Mouse (Mus musculus) kidney, adult 2 months (tissue): ENCODE data around the gene Grk6. TPM values are rescaled to one million over a fixed set of nuclear protein-coding genes. Genes with fewer than 3 reads are reported as not detected.
A peak's percentile ranks its signal among the peaks of the same experiment; 100 is the strongest.

ENCODE experiments used
- DNase-seq: peaks from one replicate; pipeline ENCODE4 v3.0.0; 2021
- H3K27ac ChIP-seq: fragments of 200-500 bp; 2 replicates; pipeline ENCODE4 v1.5.1; 2012; ENCODE audit warnings: low read depth, low read length, control low read depth, inconsistent platforms; ENCODE audit not compliant: insufficient read depth
- H3K27me3 ChIP-seq: fragments of 200-500 bp; replicated peaks from 2 replicates; pipeline ENCODE4 v1.6.1; 2012; ENCODE audit warnings: mild to moderate bottlenecking, moderate library complexity, low read length, inconsistent platforms; ENCODE audit not compliant: control insufficient read depth, insufficient read depth
- H3K36me3 ChIP-seq: fragments of 200-500 bp; 2 replicates; pipeline ENCODE4 v1.6.1; 2012; ENCODE audit warnings: mild to moderate bottlenecking, moderate library complexity, low read length, inconsistent platforms; ENCODE audit not compliant: control insufficient read depth, insufficient read depth
- H3K4me1 ChIP-seq: fragments of 200-500 bp; 2 replicates; pipeline ENCODE4 v1.6.1; 2011; ENCODE audit warnings: low read length; ENCODE audit not compliant: control insufficient read depth, insufficient read depth
- H3K4me3 ChIP-seq: fragments of 200-500 bp; 2 replicates; pipeline ENCODE4 v1.5.1; 2011; ENCODE audit warnings: mild to moderate bottlenecking, low read depth, low read length, control low read depth; ENCODE audit not compliant: insufficient read depth
- CTCF ChIP-seq: fragments of 200-500 bp; conservative IDR thresholded peaks from 2 replicates; pipeline ENCODE4 v1.5.1; 2011; ENCODE audit warnings: low read depth, mild to moderate bottlenecking, control low read depth, low read length, moderate library complexity, mixed read lengths; ENCODE audit not compliant: insufficient read depth, insufficient read length
- POLR2A ChIP-seq: fragments of 200-500 bp; IDR thresholded peaks from one replicate; pipeline ENCODE4 v1.6.1; 2011; ENCODE audit warnings: low read depth, low read length, control low read depth
- WGBS: fragments of 180-500 bp; shearing (Covaris S2); methylation state at CpG from one replicate; pipeline ENCODE4 v1.1.7; 2018; 5-methylcytosine and 5-hydroxymethylcytosine counted together
- polyA plus RNA-seq: library from polyadenylated mRNA; depleted of rRNA; stranded (reverse); fragments of >200 nt; gene quantifications from 2 replicates; pipeline ENCODE4 v1.2.3, GENCODE M21; 2012

Grk6 gene
- polyA plus RNA-seq, 1 experiment, result 27.4 TPM

- 59% methylated on average over 12 of the region's 12 CpGs for WGBS
Measured at GRCm38 (mm10) chr13:55413333-55413732, 31.5 kb upstream of the Grk6 start.

DNA sequence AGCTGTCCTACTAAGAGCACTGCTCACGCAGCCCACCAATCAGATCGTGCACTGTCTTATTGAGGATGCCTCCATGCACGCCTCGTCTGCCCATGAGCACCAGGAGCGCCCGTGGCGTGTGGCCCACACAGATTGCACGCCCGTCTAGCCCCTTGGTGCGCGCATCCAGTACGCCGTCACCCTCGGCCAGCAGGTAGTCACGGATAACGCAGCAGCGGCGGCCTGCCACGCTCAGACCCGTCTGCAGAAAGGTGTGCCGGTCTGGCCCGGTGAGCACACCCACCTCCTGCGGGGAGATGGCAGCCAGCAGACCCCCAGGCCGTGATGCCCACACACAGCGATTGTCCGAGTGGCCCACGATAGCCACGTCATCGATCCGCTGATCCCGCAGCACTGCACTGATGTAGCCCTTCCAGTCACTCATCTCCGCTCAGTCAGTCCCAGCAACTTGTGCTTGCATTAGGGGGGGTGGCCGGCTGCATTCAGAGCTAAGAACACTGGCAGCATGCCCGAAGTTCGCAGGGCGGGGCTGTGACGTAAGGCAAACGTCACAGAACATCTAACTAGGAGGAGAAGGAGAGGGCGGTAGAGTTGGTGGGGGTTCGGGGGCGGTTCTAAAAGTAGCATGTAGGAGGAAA lies 30.0 kb upstream of the Grk6 start, which contains the start of gene Pfn3:
Gene Pfn3, minus strand, starts transcription at position 490 of the 638 bp plus-strand sequence.
- no peaks in the 10 kb centered on the region for H3K27me3 ChIP-seq
- no peak within 1 kb of the TSS for H3K27ac ChIP-seq
- TF ChIP-seq CTCF (no peak; the same call in 1 of the 2 replicates), POLR2A (peak; percentile 90)
- peak; percentile 93 for DNase-seq
- no peak within 1 kb of the TSS for H3K4me3 ChIP-seq
- 19% methylated on average over 41 of the region's 41 CpGs for whole genome bisulfite sequencing
- H3K4me1 ChIP-seq, result no peaks in the 10 kb centered on the region
- H3K36me3 ChIP-seq, result no peaks in the 10 kb centered on the region; the same call in 1 of the 2 replicates

More at GRCm38 (mm10) chr13:55413333-55413732, 31.5 kb upstream of the Grk6 start:
- no peaks in the 10 kb centered on the region for H3K4me1 ChIP-seq
- TF ChIP-seq POLR2A, result peak; percentile 15
- no peak for TF ChIP-seq CTCF
- no peaks in the 10 kb centered on the region; the same call in 1 of the 2 replicates for H3K36me3 ChIP-seq
- no peak overlapping the region for H3K4me3 ChIP-seq
- no peak overlapping the region for H3K27ac ChIP-seq
- H3K27me3 ChIP-seq, result no peaks in the 10 kb centered on the region
- DNase-seq, result peak; percentile 21

- TF ChIP-seq POLR2A, result no peak
- peak; percentile 80 for TF ChIP-seq CTCF
- Histone ChIP-seq H3K27me3 (no peaks in the 10 kb centered on the region), H3K4me3 (no peak overlapping the region), H3K27ac (no peak overlapping the region), H3K4me1 (no peaks in the 10 kb centered on the region), H3K36me3 (no peaks in the 10 kb centered on the region)
- DNase-seq, result peak; percentile 84
- 7% methylated on average over 12 of the region's 12 CpGs for WGBS
Measured at GRCm38 (mm10) chr13:55418004-55418403, 26.9 kb upstream of the Grk6 start.

DNA sequence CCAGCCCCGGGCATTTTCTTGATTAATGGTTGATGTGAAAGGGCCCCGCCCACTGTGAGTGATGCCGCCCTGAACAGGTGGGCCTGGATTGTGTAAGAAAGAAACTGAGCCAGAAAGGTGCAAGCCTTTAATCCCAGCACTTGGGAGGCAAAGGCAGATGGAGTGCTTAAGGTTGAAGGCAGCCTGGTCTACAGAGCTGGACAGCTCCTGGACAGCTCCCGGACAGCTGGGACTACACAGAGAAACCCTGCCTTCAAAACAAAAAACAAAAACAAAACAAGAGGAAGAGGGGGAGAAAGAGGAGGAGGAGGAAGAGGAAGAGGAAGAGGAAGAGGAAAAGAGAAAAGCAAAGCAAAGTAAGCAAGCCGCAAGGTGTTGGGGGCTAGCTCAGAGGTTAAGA lies 25.7 kb upstream of the Grk6 start:
- no peak overlapping the region for H3K27ac ChIP-seq
- TF ChIP-seq POLR2A, result no peak
- TF ChIP-seq CTCF, result no peak
- no peaks in the 10 kb centered on the region for H3K4me1 ChIP-seq
- no peak overlapping the region for H3K4me3 ChIP-seq
- H3K36me3 ChIP-seq, result no peaks in the 10 kb centered on the region
- H3K27me3 ChIP-seq, result no peaks in the 10 kb centered on the region
- no peak for DNase-seq
- WGBS, result 57% methylated on average over 5 of the region's 5 CpGs

DNA sequence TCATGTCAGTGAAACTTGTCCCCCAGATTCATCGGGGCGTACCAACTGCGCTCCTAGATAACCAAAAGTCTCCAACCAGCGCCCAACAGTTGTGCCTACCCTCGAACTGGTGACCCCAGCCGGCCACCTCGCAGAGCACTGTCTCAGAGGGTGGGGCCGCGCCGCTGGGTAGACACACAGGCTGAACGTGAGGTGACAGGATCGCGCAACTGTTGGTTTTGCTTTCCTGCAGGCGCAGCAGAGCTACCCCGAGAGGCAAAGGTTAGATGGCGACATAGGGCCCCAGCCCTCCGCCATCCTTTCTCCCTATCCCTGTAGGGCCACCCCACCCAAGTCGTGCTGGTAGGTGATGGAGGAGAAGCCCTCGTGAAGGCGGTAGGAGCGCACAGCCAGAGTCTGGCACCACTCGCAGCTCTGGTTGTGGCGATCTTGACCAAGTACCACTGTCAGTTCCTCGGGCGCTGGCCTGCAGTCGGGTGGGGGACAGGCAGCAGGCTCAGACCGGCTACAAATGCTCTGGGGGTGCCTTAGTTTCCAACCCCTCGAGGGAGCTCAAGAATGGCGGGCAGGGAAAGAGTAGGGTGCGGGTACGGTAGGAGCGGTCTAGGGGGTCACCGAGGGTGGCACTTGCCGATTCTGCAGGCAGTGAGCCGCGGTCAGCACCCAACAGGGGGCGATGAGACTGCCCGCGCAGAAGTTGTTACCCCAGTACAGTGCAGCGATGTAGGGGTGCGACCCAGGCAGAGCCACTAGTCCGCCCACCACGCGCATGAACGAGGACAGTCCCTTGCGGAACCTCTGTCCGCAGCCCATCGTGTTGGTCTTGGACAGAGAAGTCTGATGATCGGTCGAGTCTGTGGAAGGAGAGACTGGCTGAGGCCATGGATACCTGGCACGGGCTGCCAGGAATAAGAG lies 24.6 kb upstream of the Grk6 start:
- DNase-seq, result no peak
- TF ChIP-seq POLR2A (no peak), CTCF (no peak)
- WGBS, result 30% methylated on average over 51 of the region's 51 CpGs
- Histone ChIP-seq H3K4me3 (no peak overlapping the region), H3K4me1 (no peaks in the 10 kb centered on the region), H3K36me3 (no peaks in the 10 kb centered on the region), H3K27ac (no peak overlapping the region), H3K27me3 (no peaks in the 10 kb centered on the region)

DNA sequence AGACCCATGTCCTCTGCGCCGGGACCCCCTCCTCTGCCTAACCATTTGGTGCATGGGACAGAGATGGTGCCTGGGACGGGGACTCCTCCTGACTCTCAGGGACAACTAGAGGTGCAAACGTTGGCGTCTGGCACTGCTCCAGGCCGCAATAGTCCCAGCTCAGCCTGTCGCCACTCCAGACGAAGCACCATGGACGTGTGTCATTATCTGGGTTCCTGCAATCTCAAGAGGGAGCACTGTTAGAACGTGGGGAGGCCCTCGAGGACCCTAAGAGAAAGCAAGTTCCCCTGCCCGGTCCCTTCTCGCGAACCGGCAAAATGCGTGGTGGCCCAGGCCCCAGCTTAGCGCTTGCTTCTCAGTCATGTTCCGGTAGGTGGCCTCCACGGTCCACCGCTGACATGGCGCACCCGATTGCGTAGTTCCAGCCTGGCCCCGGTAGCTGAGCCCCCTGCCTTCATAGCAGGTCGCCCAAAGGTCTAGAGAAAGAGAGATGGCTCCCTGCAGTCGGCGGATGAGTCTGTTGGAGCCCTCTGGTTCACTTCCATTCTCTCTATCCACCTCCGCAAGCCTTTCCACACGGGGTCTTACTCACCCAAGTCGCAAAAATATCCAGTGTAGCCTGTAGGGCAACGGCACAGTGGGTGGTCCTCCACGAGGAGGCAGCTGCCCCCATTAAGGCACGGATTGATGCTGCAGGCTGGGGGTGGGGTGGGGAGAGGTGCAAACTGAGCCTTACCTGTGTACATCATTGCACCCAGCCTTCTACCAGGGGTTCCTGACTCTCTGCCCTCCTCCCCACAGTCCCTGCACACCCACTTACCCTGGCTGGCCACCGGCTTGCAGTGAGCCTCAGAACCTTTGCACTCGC lies 23.7 kb upstream of the Grk6 start:
- Histone ChIP-seq H3K36me3 (no peaks in the 10 kb centered on the region), H3K27ac (no peak overlapping the region), H3K27me3 (no peaks in the 10 kb centered on the region), H3K4me1 (no peaks in the 10 kb centered on the region), H3K4me3 (peak overlapping the region; percentile 13; the same call in 1 of the 2 replicates)
- 10% methylated on average over 35 of the region's 35 CpGs for WGBS
- peak; percentile 82 for TF ChIP-seq CTCF
- TF ChIP-seq POLR2A, result no peak
- DNase-seq, result peak; percentile 70
